Mouse (Mus musculus) urinary bladder, adult 2 months (tissue): ENCODE measurements around the gene Tfpi. TPM values are rescaled to one million over a fixed set of nuclear protein-coding genes. Genes with fewer than 3 reads are reported as not detected.
"Not testable (repeated sequence)": the region's sequence is repeated elsewhere in the genome, so short reads cannot be mapped to it uniquely, and the experiment has no call there.

Experiments
- DNase-seq: peaks from one replicate; pipeline ENCODE4 v3.0.0; 2022; ENCODE audit warnings: low spot score
- polyA plus RNA-seq: library from polyadenylated mRNA; depleted of rRNA; stranded (reverse); fragments of >200 nt; gene quantifications from 2 replicates; pipeline ENCODE4 v1.2.3, GENCODE M21; 2012; rRNA removed

Tfpi gene
- polyA plus RNA-seq, result 19.3 and 21.8 TPM in 2 replicates

- DNase-seq, result no peak
Measured at GRCm38 (mm10) chr2:84476577-84476976, at the start of gene Tfpi. Gene Tfpi, minus strand, starts transcription at chr2:84476775.

- DNase-seq, result no peak
Measured at GRCm38 (mm10) chr2:84526221-84526620, 49.6 kb upstream of the Tfpi start.

- DNase-seq, result no peak
Measured at GRCm38 (mm10) chr2:84525806-84526205, 49.2 kb upstream of the Tfpi start.

GRCm38 (mm10) chr2:84525047-84525446 lies 48.5 kb upstream of the Tfpi start:
- DNase-seq, result no peak

GRCm38 (mm10) chr2:84523994-84524393 lies 47.4 kb upstream of the Tfpi start:
- no peak for DNase-seq

- no peak for DNase-seq
Measured at GRCm38 (mm10) chr2:84523103-84523865, 46.7 kb upstream of the Tfpi start.

- no peak for DNase-seq
Measured at GRCm38 (mm10) chr2:84519514-84520067, 43.0 kb upstream of the Tfpi start.

- no peak for DNase-seq
Measured at GRCm38 (mm10) chr2:84518767-84519166, 42.2 kb upstream of the Tfpi start.

GRCm38 (mm10) chr2:84513281-84513680 lies 36.7 kb upstream of the Tfpi start:
- no peak for DNase-seq

- no peak for DNase-seq
Measured at GRCm38 (mm10) chr2:84511508-84511907, 34.9 kb upstream of the Tfpi start.

- DNase-seq, result no peak
Measured at GRCm38 (mm10) chr2:84511036-84511435, 34.5 kb upstream of the Tfpi start.

- DNase-seq, result not testable (repeated sequence)
Measured at GRCm38 (mm10) chr2:84504954-84505394, 28.4 kb upstream of the Tfpi start.

- no peak for DNase-seq
Measured at GRCm38 (mm10) chr2:84504285-84504684, 27.7 kb upstream of the Tfpi start.

- no peak for DNase-seq
Measured at GRCm38 (mm10) chr2:84498921-84499320, 22.3 kb upstream of the Tfpi start.

GRCm38 (mm10) chr2:84495108-84495507 lies 18.5 kb upstream of the Tfpi start:
- no peak for DNase-seq

- no peak for DNase-seq
Measured at GRCm38 (mm10) chr2:84493626-84494025, 17.1 kb upstream of the Tfpi start.

GRCm38 (mm10) chr2:84491715-84492114 lies 15.1 kb upstream of the Tfpi start:
- no peak for DNase-seq

- DNase-seq, result no peak
Measured at GRCm38 (mm10) chr2:84487705-84488291, 11.2 kb upstream of the Tfpi start.

- no peak for DNase-seq
Measured at GRCm38 (mm10) chr2:84481863-84482262, 5.3 kb upstream of the Tfpi start.

GRCm38 (mm10) chr2:84479036-84479435 lies 2.5 kb upstream of the Tfpi start:
- DNase-seq, result no peak

GRCm38 (mm10) chr2:84477759-84478158 lies 1.2 kb upstream of the Tfpi start:
- no peak for DNase-seq

GRCm38 (mm10) chr2:84476131-84476530 lies 444 bp downstream of the Tfpi start:
- DNase-seq, result no peak

- no peak for DNase-seq
Measured at GRCm38 (mm10) chr2:84475601-84476000, 974 bp downstream of the Tfpi start.
